Mouse (Mus musculus) heart, embryonic 16.5 days (tissue): ENCODE measurements at regions not wholly inside any gene's neighbourhood (a gene's known extent, or its start where the extent isn't known, plus 50 kb on each side); places are given as distances from the start of the nearest gene placed in this dataset.

Source experiments
- ATAC-seq: fragments of 200-750 bp; cut with Nextera tagmentation; replicated peaks from 2 replicates; pipeline ENCODE4 v1.8.0; 2017; ENCODE audit warnings: moderate number of reproducible peaks; ENCODE audit not compliant: insufficient read depth, low FRiP score; ENCODE audit errors: extremely low read depth
- H3K27ac ChIP-seq: fragments of 300-500 bp; sonication (generic); 2 replicates; pipeline ENCODE4 v1.5.1; 2014; ENCODE audit warnings: mild to moderate bottlenecking, low read length, control low read depth, moderate library complexity
- H3K27me3 ChIP-seq: fragments of 300-500 bp; sonication (generic); 2 replicates; pipeline ENCODE4 v1.6.1; 2014; ENCODE audit warnings: low read length, mixed read lengths; ENCODE audit not compliant: control insufficient read depth, insufficient read depth
- H3K36me3 ChIP-seq: fragments of 300-500 bp; sonication (generic); 2 replicates; pipeline ENCODE4 v1.6.1; 2014; ENCODE audit not compliant: control insufficient read depth, insufficient read depth
- H3K4me1 ChIP-seq: fragments of 300-500 bp; sonication (generic); 2 replicates; pipeline ENCODE4 v1.6.1; 2014; ENCODE audit warnings: low read length, mixed read lengths; ENCODE audit not compliant: control insufficient read depth, insufficient read depth
- H3K4me2 ChIP-seq: fragments of 300-500 bp; sonication (generic); 2 replicates; pipeline ENCODE4 v1.6.1; 2014; ENCODE audit warnings: low read depth, mild to moderate bottlenecking, control low read depth, low read length
- H3K4me3 ChIP-seq: fragments of 300-500 bp; sonication (generic); 2 replicates; pipeline ENCODE4 v1.5.1; 2014; ENCODE audit warnings: mild to moderate bottlenecking, control low read depth, low read length
- H3K9ac ChIP-seq: fragments of 300-500 bp; sonication (generic); 2 replicates; pipeline ENCODE4 v1.6.1; 2014; ENCODE audit warnings: low read length, control low read depth
- H3K9me3 ChIP-seq: fragments of 300-500 bp; sonication (generic); replicated peaks from 2 replicates; pipeline ENCODE4 v1.6.1; 2016; ENCODE audit warnings: low read length; ENCODE audit not compliant: control insufficient read depth
- WGBS: fragments of 180-500 bp; shearing (Covaris S2); extraction: QIAGEN DNeasy Blood & Tissue Kit; methylation state at CpG from one replicate; pipeline ENCODE4 v1.1.7; 2014; 5-methylcytosine and 5-hydroxymethylcytosine counted together

GRCm38 (mm10) chr4:4948956-4949355 lies 155.8 kb upstream of the Impad1 start:
- no peak for ATAC-seq
- H3K4me3 ChIP-seq = no peak overlapping the region
- no peaks in the 10 kb centered on the region for H3K27me3 ChIP-seq
- no peak overlapping the region for H3K4me2 ChIP-seq
- H3K9me3 ChIP-seq = no peaks in the 10 kb centered on the region
- no peak overlapping the region for H3K9ac ChIP-seq
- 71% methylated on average over 1 of the region's 1 CpGs for WGBS
- H3K27ac ChIP-seq = no peak overlapping the region
- no peaks in the 10 kb centered on the region for H3K4me1 ChIP-seq
- no peaks in the 10 kb centered on the region for H3K36me3 ChIP-seq

GRCm38 (mm10) chr4:4944498-4944897 lies 151.3 kb upstream of the Impad1 start:
- H3K4me1 ChIP-seq = peaks cover 3% of the 10 kb centered on the region
- H3K36me3 ChIP-seq = no peaks in the 10 kb centered on the region
- no peaks in the 10 kb centered on the region for H3K9me3 ChIP-seq
- H3K27me3 ChIP-seq = no peaks in the 10 kb centered on the region
- H3K4me2 ChIP-seq = no peak overlapping the region
- H3K27ac ChIP-seq = no peak overlapping the region
- H3K9ac ChIP-seq = no peak overlapping the region
- ATAC-seq = no peak
- no peak overlapping the region for H3K4me3 ChIP-seq

- Histone ChIP-seq H3K36me3 (no peaks in the 10 kb centered on the region), H3K9ac (no peak overlapping the region)
- no peak for ATAC-seq
Measured at GRCm38 (mm10) chr4:4925741-4926140, 132.6 kb upstream of the Impad1 start.

GRCm38 (mm10) chr4:4920256-4920655 lies 127.1 kb upstream of the Impad1 start:
- H3K36me3 ChIP-seq = no peaks in the 10 kb centered on the region
- H3K4me1 ChIP-seq = no peaks in the 10 kb centered on the region
- no peak for ATAC-seq
- no peaks in the 10 kb centered on the region for H3K27me3 ChIP-seq
- WGBS = 78% methylated on average over 1 of the region's 1 CpGs
- no peaks in the 10 kb centered on the region; the same call in 1 of the 2 replicates for H3K9me3 ChIP-seq
- H3K4me2 ChIP-seq = no peak overlapping the region
- H3K9ac ChIP-seq = no peak overlapping the region
- H3K27ac ChIP-seq = no peak overlapping the region
- no peak overlapping the region for H3K4me3 ChIP-seq

More at GRCm38 (mm10) chr4:4925741-4926140, 132.6 kb upstream of the Impad1 start:
- no peak overlapping the region for H3K4me2 ChIP-seq
- no peaks in the 10 kb centered on the region for H3K27me3 ChIP-seq
- H3K27ac ChIP-seq = no peak overlapping the region
- no peaks in the 10 kb centered on the region for H3K4me1 ChIP-seq
- no peaks in the 10 kb centered on the region for H3K9me3 ChIP-seq
- H3K4me3 ChIP-seq = no peak overlapping the region

GRCm38 (mm10) chr4:4875257-4875656 lies 82.1 kb upstream of the Impad1 start:
- H3K4me2 ChIP-seq = no peak overlapping the region
- ATAC-seq = no peak
- no peak overlapping the region for H3K27ac ChIP-seq

GRCm38 (mm10) chr4:4858345-4858744 lies 65.2 kb upstream of the Impad1 start:
- Histone ChIP-seq H3K9ac (no peak overlapping the region), H3K4me3 (no peak overlapping the region), H3K36me3 (no peaks in the 10 kb centered on the region), H3K4me2 (no peak overlapping the region), H3K27me3 (no peaks in the 10 kb centered on the region), H3K27ac (no peak overlapping the region), H3K4me1 (no peaks in the 10 kb centered on the region), H3K9me3 (no peaks in the 10 kb centered on the region)
- WGBS = 65% methylated on average over 2 of the region's 2 CpGs
- no peak for ATAC-seq

More at GRCm38 (mm10) chr4:4875257-4875656, 82.1 kb upstream of the Impad1 start:
- Histone ChIP-seq H3K4me1 (no peaks in the 10 kb centered on the region), H3K4me3 (no peak overlapping the region), H3K9me3 (no peaks in the 10 kb centered on the region), H3K9ac (no peak overlapping the region), H3K27me3 (no peaks in the 10 kb centered on the region), H3K36me3 (no peaks in the 10 kb centered on the region)
